Mouse (Mus musculus): Measurements from ENCODE around the gene Zfp982. TPM values are rescaled to one million over a fixed set of nuclear protein-coding genes. Genes with fewer than 3 reads are reported as not detected.
"Not testable (repeated sequence)": the region's sequence is repeated elsewhere in the genome, so short reads cannot be mapped to it uniquely, and the experiment has no call there.

Zfp982 gene
- 2.2 and 3.0 TPM in 2 replicates for polyA plus RNA-seq (2012; rRNA removed)

GRCm38 (mm10) chr4:147492117-147492516 is at the start of gene Zfp982:
Zfp982 (plus strand) TSS chr4:147492417.
- H3K27me3 ChIP-seq (ENCODE audit: control insufficient read depth, insufficient read depth, low read length); H3K4me1 ChIP-seq (ENCODE audit: control insufficient read depth, insufficient read depth, low read length); H3K27ac ChIP-seq (ENCODE audit: insufficient read depth, low read length); DNase-seq; H3K4me3 ChIP-seq (replicated peaks; ENCODE audit: insufficient read depth, low read depth, low read length): not testable (repeated sequence)
- WGBS = 86% methylated on average over 7 of the region's 7 CpGs

- WGBS = 7% methylated on average over 52 of the region's 52 CpGs
- H3K27ac ChIP-seq (ENCODE audit: insufficient read depth, low read length) = peak overlapping the region; percentile 64; the same call in 1 of the 2 replicates
- H3K4me3 ChIP-seq (replicated peaks; ENCODE audit: insufficient read depth, low read depth, low read length) = peak overlapping the region; percentile 59
- DNase-seq = peak; percentile 41 to 55
- not testable (repeated sequence) for H3K27me3 ChIP-seq (ENCODE audit: control insufficient read depth, insufficient read depth, low read length); H3K4me1 ChIP-seq (ENCODE audit: control insufficient read depth, insufficient read depth, low read length)
Measured at GRCm38 (mm10) chr4:147442649-147443553, 49.3 kb upstream of the Zfp982 start.

GRCm38 (mm10) chr4:147443554-147443927 is 48.7 kb upstream of the Zfp982 start:
- H3K27me3 ChIP-seq (ENCODE audit: control insufficient read depth, insufficient read depth, low read length); DNase-seq; H3K4me3 ChIP-seq (replicated peaks; ENCODE audit: insufficient read depth, low read depth, low read length); H3K4me1 ChIP-seq (ENCODE audit: control insufficient read depth, insufficient read depth, low read length): not testable (repeated sequence)
- peak overlapping the region; percentile 64; the same call in 1 of the 2 replicates for H3K27ac ChIP-seq (ENCODE audit: insufficient read depth, low read length)
- 33% methylated on average over 8 of the region's 8 CpGs for WGBS

- DNase-seq; H3K27ac ChIP-seq (ENCODE audit: insufficient read depth, low read length); H3K4me3 ChIP-seq (replicated peaks; ENCODE audit: insufficient read depth, low read depth, low read length); H3K27me3 ChIP-seq (ENCODE audit: control insufficient read depth, insufficient read depth, low read length); H3K4me1 ChIP-seq (ENCODE audit: control insufficient read depth, insufficient read depth, low read length): not testable (repeated sequence)
Measured at GRCm38 (mm10) chr4:147445371-147445770, 46.8 kb upstream of the Zfp982 start.

GRCm38 (mm10) chr4:147448358-147448757 is 43.9 kb upstream of the Zfp982 start:
- no peak for TF ChIP-seq CTCF (IDR thresholded peaks at IDR 0.05; ENCODE audit: borderline replicate concordance, insufficient read depth, low read depth, low read length)
- no peak for TF ChIP-seq POLR2A (IDR thresholded peaks at IDR 0.05; ENCODE audit: borderline replicate concordance, insufficient read depth, low read length)
- H3K4me3 ChIP-seq (replicated peaks; ENCODE audit: insufficient read depth, low read depth, low read length) = no peak overlapping the region
- H3K27me3 ChIP-seq (ENCODE audit: control insufficient read depth, insufficient read depth, low read length) = no peaks in the 10 kb centered on the region
- no peak overlapping the region for H3K27ac ChIP-seq (ENCODE audit: insufficient read depth, low read length)
- no peak for DNase-seq
- 63% methylated on average over 2 of the region's 2 CpGs for WGBS
- no peaks in the 10 kb centered on the region for H3K4me1 ChIP-seq (ENCODE audit: control insufficient read depth, insufficient read depth, low read length)

- H3K27me3 ChIP-seq (ENCODE audit: control insufficient read depth, insufficient read depth, low read length) = no peaks in the 10 kb centered on the region
- WGBS = 41% methylated on average over 13 of the region's 13 CpGs
- no peak overlapping the region for H3K27ac ChIP-seq (ENCODE audit: insufficient read depth, low read length)
- H3K4me1 ChIP-seq (ENCODE audit: control insufficient read depth, insufficient read depth, low read length) = no peaks in the 10 kb centered on the region
- DNase-seq = no peak
- no peak for TF ChIP-seq CTCF (IDR thresholded peaks at IDR 0.05; ENCODE audit: borderline replicate concordance, insufficient read depth, low read depth, low read length)
- TF ChIP-seq POLR2A (IDR thresholded peaks at IDR 0.05; ENCODE audit: borderline replicate concordance, insufficient read depth, low read length) = no peak
- no peak overlapping the region for H3K4me3 ChIP-seq (replicated peaks; ENCODE audit: insufficient read depth, low read depth, low read length)
Measured at GRCm38 (mm10) chr4:147449099-147449581, 43.1 kb upstream of the Zfp982 start.

- not testable (repeated sequence) for H3K27ac ChIP-seq (ENCODE audit: insufficient read depth, low read length); H3K4me3 ChIP-seq (replicated peaks; ENCODE audit: insufficient read depth, low read depth, low read length); H3K4me1 ChIP-seq (ENCODE audit: control insufficient read depth, insufficient read depth, low read length); H3K27me3 ChIP-seq (ENCODE audit: control insufficient read depth, insufficient read depth, low read length); DNase-seq
- WGBS = 77% methylated on average over 2 of the region's 2 CpGs
Measured at GRCm38 (mm10) chr4:147449986-147450385, 42.2 kb upstream of the Zfp982 start.

- H3K27me3 ChIP-seq (ENCODE audit: control insufficient read depth, insufficient read depth, low read length); H3K27ac ChIP-seq (ENCODE audit: insufficient read depth, low read length); DNase-seq; H3K4me3 ChIP-seq (replicated peaks; ENCODE audit: insufficient read depth, low read depth, low read length); H3K4me1 ChIP-seq (ENCODE audit: control insufficient read depth, insufficient read depth, low read length): not testable (repeated sequence)
- 91% methylated on average over 7 of the region's 7 CpGs for WGBS
Measured at GRCm38 (mm10) chr4:147467207-147467606, 25.0 kb upstream of the Zfp982 start.

- H3K27me3 ChIP-seq (ENCODE audit: control insufficient read depth, insufficient read depth, low read length); DNase-seq; H3K27ac ChIP-seq (ENCODE audit: insufficient read depth, low read length); H3K4me1 ChIP-seq (ENCODE audit: control insufficient read depth, insufficient read depth, low read length); H3K4me3 ChIP-seq (replicated peaks; ENCODE audit: insufficient read depth, low read depth, low read length): not testable (repeated sequence)
- WGBS = 79% methylated on average over 5 of the region's 5 CpGs
Measured at GRCm38 (mm10) chr4:147498772-147499613, 6.8 kb downstream of the Zfp982 start.

Measured in cerebellum, adult 2 months (tissue).